9 mouse cellular contexts compared by ENCODE assay signal in genomic region chr11:46258207-46258606, GRCm38 (mm10). TPM values are rescaled to one million over a fixed set of nuclear protein-coding genes. Genes with fewer than 3 reads are reported as not detected.
DNase-seq lines count a peak whose midpoint lies in the region; ATAC-seq and TF ChIP-seq lines count a peak whose summit lies in the region.
"Had no signal": no experiment of that assay in that cellular context is flagged by ENCODE, and none has a peak within 500 bp of the region (broad histone marks: within the 10 kb centered on the region; RNA-seq: fewer than 3 reads in every experiment).

No protein-coding gene starts in this region.

- no peak overlapping the region for H3K9ac ChIP-seq in forebrain, postnatal 0 days
- H3K9ac ChIP-seq in liver, postnatal 0 days (replicated peaks): no peak overlapping the region
- no peak overlapping the region for H3K9ac ChIP-seq in forebrain, embryonic 15.5 days (replicated peaks)

- TF ChIP-seq EP300 in liver, postnatal 0 days (IDR thresholded peaks at IDR 0.05; ENCODE audit: low read depth): no peak

- CTCF ChIA-PET in Patski (lab: Charles Lee): interaction anchor here (0.8 to 2.4 kb wide), 6 partner anchors 9 to 43 kb away, joined by 3 to 8 read pairs (median 4); no protein-coding TSS in a partner anchor

- POLR2A ChIA-PET in Patski (lab: Charles Lee): no interaction called here

- no peak for DNase-seq in forebrain, postnatal 0 days
- DNase-seq in forebrain, embryonic 10.5 days (ENCODE audit: extremely low spot score, low spot score): no peak
- DNase-seq in lung, adult 2 months: peak; percentile 21
- no peak for DNase-seq in lung, adult 18-20 months
- no peak for DNase-seq in Patski (ENCODE audit: low read depth, low spot score)
- no peak for DNase-seq in liver, postnatal 0 days
- DNase-seq in gastrocnemius, postnatal 25 days: no peak

- H3K27ac ChIP-seq in forebrain, postnatal 0 days (ENCODE audit: low read depth, low read length): no peak overlapping the region
- no peak overlapping the region for H3K27ac ChIP-seq in forebrain, embryonic 10.5 days
- no peak overlapping the region for H3K27ac ChIP-seq in liver, postnatal 0 days (ENCODE audit: low read depth)
- no peak overlapping the region for H3K27ac ChIP-seq in forebrain, embryonic 15.5 days (replicated peaks)

- H3K4me3 ChIP-seq in forebrain, postnatal 0 days (ENCODE audit: low read depth, low read length): no peak overlapping the region
- no peak overlapping the region for H3K4me3 ChIP-seq in forebrain, embryonic 10.5 days
- H3K4me3 ChIP-seq in lung, adult 2 months (replicated peaks; ENCODE audit: extremely low read depth, low read depth, low read length): no peak overlapping the region
- H3K4me3 ChIP-seq in liver, postnatal 0 days (ENCODE audit: low read depth, low read length): no peak overlapping the region
- H3K4me3 ChIP-seq in forebrain, embryonic 15.5 days: no peak overlapping the region

- peaks cover 85% of the 10 kb centered on the region for H3K36me3 ChIP-seq in forebrain, postnatal 0 days (ENCODE audit: insufficient read depth)
- peaks cover 67% of the 10 kb centered on the region for H3K36me3 ChIP-seq in forebrain, embryonic 10.5 days (replicated peaks)
- peaks cover 18% of the 10 kb centered on the region for H3K36me3 ChIP-seq in liver, postnatal 0 days (replicated peaks; ENCODE audit: insufficient read depth, low read length)
- peaks cover 81% of the 10 kb centered on the region for H3K36me3 ChIP-seq in forebrain, embryonic 15.5 days

- H3K4me2 ChIP-seq in forebrain, postnatal 0 days (ENCODE audit: low read depth): no peak overlapping the region
- H3K4me2 ChIP-seq in liver, postnatal 0 days (ENCODE audit: low read depth, low read length): no peak overlapping the region
- H3K4me2 ChIP-seq in forebrain, embryonic 15.5 days (replicated peaks): no peak overlapping the region

- ATAC-seq in forebrain, postnatal 0 days: no peak
- ATAC-seq in Patski: no peak
- ATAC-seq in liver, postnatal 0 days: no peak
- no peak for ATAC-seq in forebrain, embryonic 15.5 days (replicated peaks)

- TF ChIP-seq POLR2A in lung, adult 2 months (IDR thresholded peaks at IDR 0.05; ENCODE audit: borderline replicate concordance, extremely low read depth, low read depth, low read length): no peak

- in situ Hi-C loops in Patski (cut with MboI; ENCODE audit: low pct_unique_long_range_greater_than_20kb): no loop called here

- TF ChIP-seq CTCF in forebrain, postnatal 0 days (IDR thresholded peaks at IDR 0.05; ENCODE audit: low read depth): peak; percentile 67
- peak; percentile 57 for TF ChIP-seq CTCF in lung, adult 2 months (IDR thresholded peaks at IDR 0.05; ENCODE audit: insufficient read depth, low read length)
- peak; percentile 71 for TF ChIP-seq CTCF in Patski (IDR thresholded peaks at IDR 0.05)
- peak; percentile 57 for TF ChIP-seq CTCF in liver, postnatal 0 days (IDR thresholded peaks at IDR 0.05; ENCODE audit: low read depth)

- H3K27me3 ChIP-seq in forebrain, postnatal 0 days (ENCODE audit: insufficient read depth, low read length): no peaks in the 10 kb centered on the region
- no peaks in the 10 kb centered on the region for H3K27me3 ChIP-seq in forebrain, embryonic 10.5 days (ENCODE audit: poor library complexity, severe bottlenecking)
- H3K27me3 ChIP-seq in Patski: no peaks in the 10 kb centered on the region
- no peaks in the 10 kb centered on the region for H3K27me3 ChIP-seq in liver, postnatal 0 days (ENCODE audit: insufficient read depth, low read length)
- no peaks in the 10 kb centered on the region for H3K27me3 ChIP-seq in forebrain, embryonic 15.5 days

- WGBS in forebrain, postnatal 0 days: 75% methylated on average over 4 of the region's 4 CpGs
- WGBS in forebrain, embryonic 10.5 days: 70% methylated on average over 4 of the region's 4 CpGs
- 60% methylated on average over 4 of the region's 4 CpGs for WGBS in lung, adult 2 months
- WGBS in liver, postnatal 0 days (ENCODE audit: insufficient replicate concordance): 64% methylated on average over 4 of the region's 4 CpGs
- WGBS in forebrain, embryonic 15.5 days: 71% methylated on average over 4 of the region's 4 CpGs

- no peaks in the 10 kb centered on the region for H3K9me3 ChIP-seq in forebrain, postnatal 0 days (ENCODE audit: low read length)
- H3K9me3 ChIP-seq in forebrain, embryonic 10.5 days: peaks cover 11% of the 10 kb centered on the region
- no peaks in the 10 kb centered on the region for H3K9me3 ChIP-seq in liver, postnatal 0 days (ENCODE audit: low read length)
- H3K9me3 ChIP-seq in forebrain, embryonic 15.5 days: no peaks in the 10 kb centered on the region

- no peaks in the 10 kb centered on the region for H3K4me1 ChIP-seq in forebrain, postnatal 0 days (ENCODE audit: insufficient read depth)
- H3K4me1 ChIP-seq in forebrain, embryonic 10.5 days: no peaks in the 10 kb centered on the region
- H3K4me1 ChIP-seq in lung, adult 2 months (ENCODE audit: control insufficient read depth, insufficient read depth, low read length): no peaks in the 10 kb centered on the region
- no peaks in the 10 kb centered on the region for H3K4me1 ChIP-seq in liver, postnatal 0 days (ENCODE audit: insufficient read depth)
- no peaks in the 10 kb centered on the region for H3K4me1 ChIP-seq in forebrain, embryonic 15.5 days

RNA-seq across cellular contexts. Expression of gene Fndc9, which starts 22.9 kb away (rescaled TPM):
- 11.1 and 12.2 TPM in 2 replicates for total RNA-seq in forebrain, postnatal 0 days (2014; rRNA removed)
- 9.9 and 15.9 TPM in 2 replicates for polyA plus RNA-seq in forebrain, postnatal 0 days (2015; fragmentation: Nextera tagmentation; extraction: Ambion mirVana)
- 0.43 and 0.66 TPM in 2 replicates for polyA plus RNA-seq in forebrain, embryonic 10.5 days (2016; fragmentation: Nextera tagmentation; extraction: Ambion mirVana)
- 2.6 TPM in 1 of 2 replicates, not detected in the other for polyA plus RNA-seq in lung, adult 2 months (2012; rRNA removed)
- polyA plus RNA-seq in Patski (2021): 0.47 TPM
- polyA plus RNA-seq in liver, postnatal 0 days (2015; fragmentation: Nextera tagmentation; extraction: Ambion mirVana): 0.06 and 0.13 TPM in 2 replicates
- total RNA-seq in gastrocnemius, postnatal 25 days (2021): not detected
- polyA plus RNA-seq in forebrain, embryonic 15.5 days (2015; fragmentation: Nextera tagmentation; extraction: Ambion mirVana): 3.5 and 3.9 TPM in 2 replicates
- total RNA-seq: hematopoietic stem cell, adult 5-6 weeks had no signal

RNA-seq across cellular contexts. Expression of gene Cyfip2, which starts 54.5 kb away (rescaled TPM):
- total RNA-seq in forebrain, postnatal 0 days (2014; rRNA removed): 92.5 and 114 TPM in 2 replicates
- 54.9 and 75.8 TPM in 2 replicates for polyA plus RNA-seq in forebrain, postnatal 0 days (2015; fragmentation: Nextera tagmentation; extraction: Ambion mirVana)
- polyA plus RNA-seq in forebrain, embryonic 10.5 days (2016; fragmentation: Nextera tagmentation; extraction: Ambion mirVana): 23.1 and 25.0 TPM in 2 replicates
- 5.5 and 9.3 TPM in 2 replicates for polyA plus RNA-seq in lung, adult 2 months (2012; rRNA removed)
- 15.3 TPM for polyA plus RNA-seq in Patski (2021)
- 4.8 and 6.1 TPM in 2 replicates for polyA plus RNA-seq in liver, postnatal 0 days (2015; fragmentation: Nextera tagmentation; extraction: Ambion mirVana)
- under 1 TPM; 0.54 to 0.90 TPM for total RNA-seq in gastrocnemius, postnatal 25 days (2021)
- 74.8 and 80.7 TPM in 2 replicates for polyA plus RNA-seq in forebrain, embryonic 15.5 days (2015; fragmentation: Nextera tagmentation; extraction: Ambion mirVana)
